Mouse (Mus musculus): ENCODE data around the gene Rph3al. TPM values are rescaled to one million over a fixed set of nuclear protein-coding genes. Genes with fewer than 3 reads are reported as not detected.

The Rph3al gene
- polyA plus RNA-seq, 1 experiment from 2014 or later = 11.2 TPM

DNA sequence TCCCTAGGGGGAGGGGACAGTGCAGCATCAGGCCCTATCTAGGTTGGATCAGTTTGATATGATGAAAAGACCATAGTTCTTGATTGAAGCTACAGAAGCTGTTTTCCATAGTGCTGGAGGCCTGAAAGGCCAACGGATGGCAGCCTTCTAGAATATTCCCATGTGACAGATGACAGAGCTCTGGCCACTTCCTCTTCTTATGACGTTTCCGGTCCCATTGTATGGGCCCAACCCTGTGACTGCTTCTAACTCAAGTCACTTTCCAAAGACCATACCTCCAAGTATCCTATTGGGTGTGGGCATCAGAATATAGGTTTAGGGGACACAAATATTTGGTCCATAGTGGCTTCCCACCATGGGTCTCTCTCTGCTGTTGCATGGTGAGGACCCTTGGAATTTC is 57.0 kb downstream of the Rph3al start:
- no peaks in the 10 kb centered on the region for H3K36me3 ChIP-seq (ENCODE audit: control insufficient read depth, insufficient read depth, low read length)
- no peak overlapping the region for H3K27ac ChIP-seq (replicated peaks)
- no peaks in the 10 kb centered on the region for H3K9me3 ChIP-seq (ENCODE audit: control insufficient read depth, low read length)
- H3K9ac ChIP-seq (ENCODE audit: low read length) = no peak overlapping the region
- 79% methylated on average over 3 of the region's 3 CpGs for WGBS
- H3K4me2 ChIP-seq (replicated peaks; ENCODE audit: low read depth) = no peak overlapping the region
- no peak for TF ChIP-seq EP300 (optimal IDR thresholded peaks at IDR 0.05)
- TF ChIP-seq CTCF (IDR thresholded peaks at IDR 0.05; ENCODE audit: low read depth) = no peak
- DNase-seq (ENCODE audit: low spot score) = no peak
- no peak for ATAC-seq (ENCODE audit: low FRiP score, low TSS enrichment)
- H3K4me3 ChIP-seq (ENCODE audit: low read depth, low read length) = no peak overlapping the region
- H3K4me1 ChIP-seq (replicated peaks; ENCODE audit: control insufficient read depth, insufficient read depth) = no peaks in the 10 kb centered on the region
- no peaks in the 10 kb centered on the region for H3K27me3 ChIP-seq (ENCODE audit: control insufficient read depth, insufficient read depth, low read length)

DNA sequence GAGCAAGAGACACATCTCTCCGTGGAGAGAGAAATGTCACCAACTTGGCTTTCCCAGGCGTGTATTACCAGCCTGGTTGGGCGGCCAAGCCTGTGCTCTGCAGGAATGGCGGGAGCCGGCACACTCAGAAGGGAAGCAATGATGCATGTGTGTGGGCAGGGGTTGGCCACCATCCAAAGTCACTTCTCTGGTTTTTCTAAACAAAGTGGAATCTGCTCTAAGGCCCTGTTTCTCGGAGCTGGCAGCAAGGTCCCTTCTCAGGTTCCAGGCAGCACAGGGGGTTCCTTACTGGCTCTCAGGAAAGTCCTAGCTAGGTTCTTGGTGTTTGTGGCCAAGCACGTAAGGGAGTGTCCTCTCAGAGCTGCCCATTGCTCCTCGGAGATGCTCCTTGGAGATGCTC is 58.2 kb downstream of the Rph3al start:
- 42% methylated on average over 8 of the region's 8 CpGs for WGBS
- no peak overlapping the region for H3K27ac ChIP-seq (replicated peaks)

DNA sequence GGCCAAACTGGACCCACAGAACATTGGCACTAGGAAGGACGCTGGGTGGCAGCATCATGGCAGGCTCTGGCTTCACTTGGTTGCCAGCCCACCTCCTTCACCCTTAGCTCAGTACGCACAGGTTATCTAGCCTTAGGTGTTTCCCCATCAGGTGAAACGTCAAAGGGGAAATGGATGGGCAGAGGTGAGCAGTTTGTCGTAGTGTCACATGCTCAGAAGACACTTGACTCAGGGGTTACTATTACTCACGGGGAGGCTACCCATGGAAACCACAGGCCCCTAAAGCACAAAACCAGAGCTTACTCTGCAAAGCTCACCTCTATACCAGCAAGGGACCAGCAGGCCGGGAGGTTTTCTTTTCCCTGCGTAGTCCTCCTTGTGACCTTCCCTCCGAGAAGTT is 59.8 kb downstream of the Rph3al start:
- H3K4me3 ChIP-seq (ENCODE audit: low read depth, low read length) = no peak overlapping the region
- no peak for ATAC-seq (ENCODE audit: low FRiP score, low TSS enrichment)
- H3K9ac ChIP-seq (ENCODE audit: low read length) = no peak overlapping the region
- no peak overlapping the region for H3K4me2 ChIP-seq (replicated peaks; ENCODE audit: low read depth)
- H3K9me3 ChIP-seq (ENCODE audit: control insufficient read depth, low read length) = no peaks in the 10 kb centered on the region
- H3K27me3 ChIP-seq (ENCODE audit: control insufficient read depth, insufficient read depth, low read length) = no peaks in the 10 kb centered on the region
- TF ChIP-seq CTCF (IDR thresholded peaks at IDR 0.05; ENCODE audit: low read depth) (no peak), EP300 (optimal IDR thresholded peaks at IDR 0.05) (no peak)
- no peak overlapping the region for H3K27ac ChIP-seq (replicated peaks)
- DNase-seq (ENCODE audit: low spot score) = no peak
- H3K4me1 ChIP-seq (replicated peaks; ENCODE audit: control insufficient read depth, insufficient read depth) = no peaks in the 10 kb centered on the region
- no peaks in the 10 kb centered on the region for H3K36me3 ChIP-seq (ENCODE audit: control insufficient read depth, insufficient read depth, low read length)
- 83% methylated on average over 8 of the region's 8 CpGs for WGBS

More for the DNA sequence above, 58.2 kb downstream of the Rph3al start:
- Histone ChIP-seq H3K4me2 (replicated peaks; ENCODE audit: low read depth) (no peak overlapping the region), H3K9me3 (ENCODE audit: control insufficient read depth, low read length) (no peaks in the 10 kb centered on the region), H3K36me3 (ENCODE audit: control insufficient read depth, insufficient read depth, low read length) (no peaks in the 10 kb centered on the region), H3K9ac (ENCODE audit: low read length) (no peak overlapping the region), H3K27me3 (ENCODE audit: control insufficient read depth, insufficient read depth, low read length) (no peaks in the 10 kb centered on the region), H3K4me3 (ENCODE audit: low read depth, low read length) (no peak overlapping the region), H3K4me1 (replicated peaks; ENCODE audit: control insufficient read depth, insufficient read depth) (no peaks in the 10 kb centered on the region)
- TF ChIP-seq EP300 (optimal IDR thresholded peaks at IDR 0.05) = no peak
- TF ChIP-seq CTCF (IDR thresholded peaks at IDR 0.05; ENCODE audit: low read depth) = no peak
- DNase-seq (ENCODE audit: low spot score) = no peak
- ATAC-seq (ENCODE audit: low FRiP score, low TSS enrichment) = no peak

DNA sequence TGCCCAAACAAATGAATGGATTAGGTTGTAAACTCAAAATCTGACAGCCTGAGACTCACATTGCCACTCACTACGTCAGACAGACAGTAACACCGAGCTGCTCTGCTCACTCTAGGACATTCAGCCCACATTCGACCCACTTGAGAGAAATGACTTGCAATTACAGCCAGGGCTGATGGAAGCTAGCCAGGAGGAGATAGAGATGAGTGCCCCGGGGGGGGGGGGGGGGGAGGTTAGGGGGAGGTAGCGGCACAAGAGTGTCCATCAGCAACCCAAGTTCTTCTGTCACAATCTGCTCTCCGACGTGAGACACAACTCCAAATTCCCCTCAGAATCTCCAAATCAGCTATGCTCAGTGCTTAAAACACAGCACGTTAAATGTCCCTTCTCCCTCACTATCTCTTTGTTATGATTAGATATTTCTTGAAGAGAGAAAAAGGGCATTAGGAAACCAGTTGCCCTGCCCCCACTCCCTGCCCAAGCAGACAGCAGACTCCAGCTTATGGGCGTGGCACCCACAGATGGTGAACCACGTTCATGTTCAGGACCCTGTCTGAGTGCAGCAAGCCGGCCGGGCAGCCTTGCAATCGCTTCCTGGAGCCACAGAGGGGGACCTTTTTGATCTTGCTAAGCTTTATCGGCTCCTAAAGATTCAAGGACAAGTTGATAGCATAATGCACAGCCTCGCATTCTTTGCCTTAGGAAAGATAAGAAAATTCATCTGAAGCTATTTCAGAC is 62.0 kb downstream of the Rph3al start:
- ATAC-seq (ENCODE audit: low FRiP score, low TSS enrichment) = no peak
- Histone ChIP-seq H3K4me2 (replicated peaks; ENCODE audit: low read depth) (no peak overlapping the region), H3K9me3 (ENCODE audit: control insufficient read depth, low read length) (no peaks in the 10 kb centered on the region), H3K4me3 (ENCODE audit: low read depth, low read length) (no peak overlapping the region), H3K4me1 (replicated peaks; ENCODE audit: control insufficient read depth, insufficient read depth) (no peaks in the 10 kb centered on the region), H3K9ac (ENCODE audit: low read length) (no peak overlapping the region), H3K27ac (replicated peaks) (no peak overlapping the region), H3K36me3 (ENCODE audit: control insufficient read depth, insufficient read depth, low read length) (no peaks in the 10 kb centered on the region), H3K27me3 (ENCODE audit: control insufficient read depth, insufficient read depth, low read length) (no peaks in the 10 kb centered on the region)
- peak; percentile 32 for DNase-seq (ENCODE audit: low spot score)
- TF ChIP-seq EP300 (optimal IDR thresholded peaks at IDR 0.05) (no peak), CTCF (IDR thresholded peaks at IDR 0.05; ENCODE audit: low read depth) (no peak)
- WGBS = 36% methylated on average over 15 of the region's 15 CpGs

DNA sequence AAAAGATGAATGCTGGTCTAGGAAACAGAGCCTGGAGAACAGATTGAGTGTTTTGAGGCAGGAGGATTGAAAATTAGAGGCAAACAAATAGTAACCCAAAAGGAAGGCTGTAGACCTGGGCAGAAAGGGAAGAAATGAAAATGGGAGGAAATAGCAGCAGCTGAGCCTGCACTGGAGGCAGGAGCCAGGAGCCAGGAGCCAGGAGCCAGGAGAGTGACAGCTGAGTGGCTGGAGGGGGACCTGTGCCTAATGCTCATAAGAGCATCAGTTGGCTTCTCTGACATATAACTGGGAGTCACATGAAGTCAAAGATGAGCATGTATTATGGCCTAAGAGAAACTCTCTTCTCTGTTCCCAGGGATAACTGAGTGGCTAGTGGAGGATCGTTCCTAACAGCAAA is 66.5 kb downstream of the Rph3al start:
- ATAC-seq (ENCODE audit: low FRiP score, low TSS enrichment) = no peak
- TF ChIP-seq CTCF (IDR thresholded peaks at IDR 0.05; ENCODE audit: low read depth) (no peak), EP300 (optimal IDR thresholded peaks at IDR 0.05) (no peak)

DNA sequence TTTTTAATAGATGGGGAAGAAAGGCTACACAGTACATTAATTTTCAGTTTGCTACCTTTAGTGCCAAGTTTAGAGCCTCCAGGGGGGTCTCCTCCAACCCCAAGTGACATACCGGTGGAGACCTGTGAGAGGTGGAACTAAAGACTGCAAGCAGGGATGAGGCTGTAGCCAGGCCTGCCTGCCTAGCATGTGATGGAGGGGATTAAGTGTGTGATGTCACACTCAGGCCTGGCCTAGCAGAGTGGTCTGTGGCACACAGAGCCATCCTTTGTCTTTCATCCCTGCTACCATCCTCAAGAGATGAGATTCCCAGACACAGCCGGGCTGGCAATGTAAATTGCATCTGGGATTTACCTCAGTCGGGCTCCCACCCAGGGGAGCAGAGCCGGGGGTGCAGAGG is 67.3 kb downstream of the Rph3al start:
- no peaks in the 10 kb centered on the region for H3K36me3 ChIP-seq (ENCODE audit: control insufficient read depth, insufficient read depth, low read length)
- ATAC-seq (ENCODE audit: low FRiP score, low TSS enrichment) = no peak
- H3K4me2 ChIP-seq (replicated peaks; ENCODE audit: low read depth) = no peak overlapping the region
- no peak overlapping the region for H3K27ac ChIP-seq (replicated peaks)
- H3K9ac ChIP-seq (ENCODE audit: low read length) = no peak overlapping the region
- TF ChIP-seq CTCF (IDR thresholded peaks at IDR 0.05; ENCODE audit: low read depth) (no peak), EP300 (optimal IDR thresholded peaks at IDR 0.05) (no peak)
- 72% methylated on average over 4 of the region's 4 CpGs for WGBS
- H3K4me3 ChIP-seq (ENCODE audit: low read depth, low read length) = no peak overlapping the region
- no peak for DNase-seq (ENCODE audit: low spot score)
- no peaks in the 10 kb centered on the region for H3K9me3 ChIP-seq (ENCODE audit: control insufficient read depth, low read length)
- H3K27me3 ChIP-seq (ENCODE audit: control insufficient read depth, insufficient read depth, low read length) = no peaks in the 10 kb centered on the region
- no peaks in the 10 kb centered on the region for H3K4me1 ChIP-seq (replicated peaks; ENCODE audit: control insufficient read depth, insufficient read depth)

More for the DNA sequence above, 66.5 kb downstream of the Rph3al start:
- no peak for DNase-seq (ENCODE audit: low spot score)
- Histone ChIP-seq H3K27ac (replicated peaks) (no peak overlapping the region), H3K4me1 (replicated peaks; ENCODE audit: control insufficient read depth, insufficient read depth) (no peaks in the 10 kb centered on the region), H3K27me3 (ENCODE audit: control insufficient read depth, insufficient read depth, low read length) (no peaks in the 10 kb centered on the region), H3K36me3 (ENCODE audit: control insufficient read depth, insufficient read depth, low read length) (no peaks in the 10 kb centered on the region), H3K4me3 (ENCODE audit: low read depth, low read length) (no peak overlapping the region), H3K4me2 (replicated peaks; ENCODE audit: low read depth) (no peak overlapping the region), H3K9ac (ENCODE audit: low read length) (no peak overlapping the region), H3K9me3 (ENCODE audit: control insufficient read depth, low read length) (no peaks in the 10 kb centered on the region)
- 80% methylated on average over 1 of the region's 1 CpGs for WGBS
